Mouse (Mus musculus): ENCODE data around the gene Ankrd1.

Gene Ankrd1

GRCm38 (mm10) chr19:36110465-36110864 is 9.4 kb downstream of the Ankrd1 start:
- DNase-seq (ENCODE audit: low read depth, low spot score), result no peak

DNA sequence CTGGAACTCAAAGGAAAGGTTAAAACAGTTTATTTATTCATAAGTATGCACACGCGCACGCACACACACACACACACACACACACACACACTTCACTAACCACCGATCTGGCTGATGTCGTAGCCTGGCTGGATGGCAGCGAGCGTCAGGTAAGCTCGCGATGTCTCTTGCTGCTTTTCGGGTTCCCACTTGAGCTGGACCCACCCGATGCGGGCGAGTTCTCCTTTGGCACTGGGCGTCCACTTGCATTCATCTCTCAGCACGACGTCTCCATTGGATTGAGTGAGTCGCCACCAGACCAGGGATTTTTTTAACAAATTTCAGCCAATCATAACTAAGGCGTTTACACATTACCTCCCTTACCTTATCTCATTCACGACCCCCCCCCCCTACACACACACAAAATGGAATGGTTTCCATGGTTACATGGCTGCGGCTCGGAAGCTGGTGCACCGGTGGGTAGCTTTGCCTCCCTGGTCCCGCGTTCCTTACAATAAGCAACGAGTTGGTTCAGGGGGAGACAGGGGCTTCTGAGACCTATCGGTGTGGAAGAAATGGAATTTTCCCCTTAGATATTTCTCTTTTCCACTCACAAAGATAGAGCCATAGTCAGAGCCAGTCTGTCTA is 10.5 kb downstream of the Ankrd1 start:
- DNase-seq (ENCODE audit: low read depth, low spot score), result no peak

DNA sequence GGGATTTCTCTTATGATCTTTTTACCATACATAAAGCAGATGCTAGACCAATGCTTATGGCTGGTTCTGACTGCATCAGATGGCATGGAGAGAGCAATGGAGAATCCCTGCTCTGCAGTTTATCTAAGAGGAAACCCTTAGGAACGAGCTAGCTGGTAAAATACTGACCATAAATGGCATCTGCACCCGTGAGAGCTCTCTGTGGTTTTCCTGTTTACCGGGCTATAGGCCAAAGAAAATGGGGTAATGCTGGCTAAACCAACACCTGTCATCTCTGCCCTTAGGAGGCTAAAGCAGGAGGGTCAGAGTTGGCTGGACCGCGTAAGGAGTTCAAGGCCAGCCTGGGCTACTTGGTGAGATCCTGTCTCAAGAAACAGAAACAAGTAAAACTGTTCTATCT is 16.0 kb downstream of the Ankrd1 start:
- no peak for DNase-seq (ENCODE audit: low read depth, low spot score)

GRCm38 (mm10) chr19:36098916-36099315 is 21.0 kb downstream of the Ankrd1 start:
- no peak for DNase-seq (ENCODE audit: low read depth, low spot score)

GRCm38 (mm10) chr19:36098265-36098664 is 21.6 kb downstream of the Ankrd1 start:
- DNase-seq (ENCODE audit: low read depth, low spot score), result no peak

DNA sequence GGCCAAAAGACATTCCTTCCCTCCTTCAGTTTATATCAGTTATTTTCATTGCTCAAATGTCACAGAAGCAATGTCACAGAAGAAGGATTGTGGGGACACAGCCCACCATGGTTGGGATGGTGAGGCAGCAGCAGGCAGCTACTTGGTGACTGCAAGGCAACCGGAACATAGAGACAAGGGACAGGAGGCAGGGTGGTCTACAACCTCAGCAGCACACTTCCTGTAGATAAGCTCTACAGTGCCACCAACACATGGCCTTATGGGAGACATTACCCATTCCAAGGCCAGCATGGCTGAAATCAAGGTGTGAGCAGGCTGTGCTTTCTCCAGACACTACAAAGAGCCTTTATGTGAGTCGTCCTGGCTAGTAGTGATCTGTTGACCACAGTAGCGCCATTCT is 22.7 kb downstream of the Ankrd1 start:
- no peak for DNase-seq (ENCODE audit: low read depth, low spot score)

GRCm38 (mm10) chr19:36090781-36091180 is 29.1 kb downstream of the Ankrd1 start:
- peak; percentile 36 for DNase-seq (ENCODE audit: low read depth, low spot score)

GRCm38 (mm10) chr19:36083262-36084225 is 36.4 kb downstream of the Ankrd1 start, which contains the start of gene Rpp30:
Gene Rpp30 (plus strand): TSS chr19:36083716.
- DNase-seq (ENCODE audit: low read depth, low spot score), result peak; percentile 89

- peak; percentile 75 for DNase-seq (ENCODE audit: low read depth, low spot score)
These were observed 37.2 kb downstream of the Ankrd1 start for GRCm38 (mm10) chr19:36082606-36083261.

DNA sequence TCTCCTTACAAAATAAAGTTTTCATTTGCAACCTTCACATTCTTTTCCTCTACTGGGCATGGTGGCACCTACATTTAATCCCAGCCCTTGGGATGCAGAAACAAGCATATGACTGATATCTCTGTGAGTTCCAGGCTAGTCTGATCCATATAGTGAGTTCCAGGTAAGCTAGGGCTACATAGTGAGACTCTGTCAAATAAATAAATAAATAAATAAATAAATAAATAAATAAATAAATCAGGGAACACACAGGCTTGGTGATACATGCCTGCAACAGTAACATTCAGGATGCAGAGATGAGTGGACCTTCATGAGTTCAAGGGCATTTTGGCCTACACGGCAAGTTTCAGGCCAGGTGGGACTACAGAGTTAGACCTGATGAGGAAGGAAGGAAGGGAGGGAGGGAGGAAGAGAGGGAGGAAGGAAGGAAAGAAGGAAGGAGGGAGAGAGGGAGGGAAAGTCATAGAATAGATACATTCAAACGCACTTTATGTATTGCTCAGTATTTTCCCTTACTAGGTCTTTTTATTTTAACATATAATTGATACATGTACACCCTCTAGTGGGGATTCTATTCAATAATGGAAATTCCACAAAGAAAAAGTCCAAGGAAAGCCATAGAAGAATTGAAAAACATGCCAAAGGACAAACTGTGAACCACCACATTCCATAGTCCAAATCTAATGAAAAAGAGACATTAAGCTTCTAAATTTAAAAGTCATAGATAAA is 56.9 kb downstream of the Ankrd1 start:
- no peak for DNase-seq (ENCODE audit: low read depth, low spot score)
